Mouse (Mus musculus) kidney, postnatal 14 days (tissue): ENCODE results near the gene Fut11.

ENCODE experiments used
- DNase-seq: peaks from one replicate; pipeline ENCODE4 v3.0.0; 2022; ENCODE audit warnings: mixed read lengths

Gene Fut11

DNA sequence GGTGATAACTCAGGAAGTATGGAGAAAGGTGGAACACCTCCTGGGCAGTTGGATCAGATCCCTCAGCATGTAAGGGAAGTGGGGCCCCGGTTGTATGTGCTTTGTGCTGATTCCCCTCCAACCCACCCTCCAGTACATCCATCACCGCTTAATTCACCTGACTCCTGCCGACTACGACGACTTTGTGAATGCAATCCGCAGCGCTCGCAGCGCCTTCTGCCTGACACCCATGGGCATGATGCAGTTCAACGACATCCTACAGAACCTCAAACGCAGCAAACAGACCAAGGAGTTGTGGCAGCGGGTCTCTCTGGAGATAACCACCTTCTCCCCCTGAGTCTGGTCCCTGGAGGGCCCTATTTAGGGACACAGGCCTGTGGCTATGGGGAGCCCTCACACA lies 28.2 kb downstream of the Fut11 start:
- no peak for DNase-seq

DNA sequence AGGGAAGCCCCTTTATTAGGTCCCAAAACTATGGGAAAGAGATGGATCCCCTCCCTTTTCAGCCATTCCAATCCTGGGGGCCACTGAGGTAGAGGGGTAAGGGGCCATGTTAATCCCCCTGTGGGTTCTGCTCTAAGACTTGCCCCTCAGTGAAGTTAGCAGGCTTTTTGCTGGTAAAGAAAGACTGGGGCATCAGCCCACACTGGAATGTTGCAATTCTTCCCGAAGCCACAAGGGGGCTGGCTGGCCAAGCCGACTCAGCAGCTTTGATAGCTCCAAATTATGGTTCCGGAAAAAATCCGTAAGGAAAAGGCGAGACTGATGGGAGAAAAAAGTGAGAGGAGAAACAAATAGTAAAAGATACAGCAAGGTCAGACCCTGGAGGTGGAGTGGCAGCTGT lies 29.3 kb downstream of the Fut11 start:
- DNase-seq, result peak; percentile 74

DNA sequence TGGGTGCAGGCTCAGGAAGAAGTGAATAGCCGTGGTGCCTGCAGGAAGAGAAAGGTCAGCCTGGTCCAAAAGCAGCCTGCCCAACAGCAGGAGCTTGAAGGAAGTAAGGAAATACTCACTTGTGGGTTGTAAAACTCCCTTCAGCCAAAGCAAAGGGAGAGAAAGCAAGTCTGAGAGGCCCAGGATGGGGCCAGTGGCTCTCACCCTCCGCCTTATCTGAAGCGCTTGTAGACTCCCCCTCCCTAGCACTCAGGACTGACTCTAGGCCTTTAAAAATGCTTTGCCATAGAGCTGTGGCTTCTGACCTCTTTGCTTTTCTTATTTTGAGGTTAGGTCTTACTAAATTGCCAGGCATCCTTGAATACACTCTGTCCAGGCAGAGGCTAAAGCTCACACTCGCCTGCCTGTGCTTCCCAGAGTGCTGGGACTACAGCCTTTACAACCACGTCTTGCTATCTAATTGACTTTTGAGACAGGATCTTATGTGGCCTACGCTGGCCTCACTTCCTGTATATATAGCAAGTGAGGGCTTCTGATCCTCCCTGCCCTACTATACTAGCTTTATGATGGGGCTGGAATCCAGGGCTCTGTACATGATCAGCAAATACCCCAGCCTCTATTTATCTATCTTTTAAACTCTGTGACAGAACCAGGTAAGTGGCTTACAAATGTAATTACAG lies 31.0 kb downstream of the Fut11 start:
- DNase-seq, result no peak

DNA sequence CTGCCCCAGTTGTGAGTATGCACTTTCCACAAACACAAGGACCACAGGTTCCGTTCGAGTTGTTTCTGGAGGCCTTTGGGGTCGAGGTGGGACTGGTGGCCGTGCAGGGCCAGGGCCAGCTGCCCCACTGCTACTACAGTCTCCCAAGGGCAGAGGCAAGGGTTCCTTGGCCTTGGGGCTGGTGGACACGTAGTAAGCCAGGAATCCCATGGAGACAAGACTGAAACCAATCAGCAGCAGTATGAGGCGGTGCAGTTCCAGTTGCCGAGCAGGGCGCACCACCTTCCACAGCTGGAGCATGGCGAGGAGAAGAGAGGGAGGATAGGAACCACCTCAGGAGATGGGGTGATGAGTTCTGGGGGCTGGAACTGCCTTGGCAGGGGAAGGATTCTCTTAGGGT lies 35.1 kb downstream of the Fut11 start:
- no peak for DNase-seq

- DNase-seq, result no peak
These were observed 36.3 kb downstream of the Fut11 start for GRCm38 (mm10) chr14:20730853-20731602.

GRCm38 (mm10) chr14:20733041-20733951 lies 38.5 kb downstream of the Fut11 start:
- DNase-seq, result peak; percentile 28

DNA sequence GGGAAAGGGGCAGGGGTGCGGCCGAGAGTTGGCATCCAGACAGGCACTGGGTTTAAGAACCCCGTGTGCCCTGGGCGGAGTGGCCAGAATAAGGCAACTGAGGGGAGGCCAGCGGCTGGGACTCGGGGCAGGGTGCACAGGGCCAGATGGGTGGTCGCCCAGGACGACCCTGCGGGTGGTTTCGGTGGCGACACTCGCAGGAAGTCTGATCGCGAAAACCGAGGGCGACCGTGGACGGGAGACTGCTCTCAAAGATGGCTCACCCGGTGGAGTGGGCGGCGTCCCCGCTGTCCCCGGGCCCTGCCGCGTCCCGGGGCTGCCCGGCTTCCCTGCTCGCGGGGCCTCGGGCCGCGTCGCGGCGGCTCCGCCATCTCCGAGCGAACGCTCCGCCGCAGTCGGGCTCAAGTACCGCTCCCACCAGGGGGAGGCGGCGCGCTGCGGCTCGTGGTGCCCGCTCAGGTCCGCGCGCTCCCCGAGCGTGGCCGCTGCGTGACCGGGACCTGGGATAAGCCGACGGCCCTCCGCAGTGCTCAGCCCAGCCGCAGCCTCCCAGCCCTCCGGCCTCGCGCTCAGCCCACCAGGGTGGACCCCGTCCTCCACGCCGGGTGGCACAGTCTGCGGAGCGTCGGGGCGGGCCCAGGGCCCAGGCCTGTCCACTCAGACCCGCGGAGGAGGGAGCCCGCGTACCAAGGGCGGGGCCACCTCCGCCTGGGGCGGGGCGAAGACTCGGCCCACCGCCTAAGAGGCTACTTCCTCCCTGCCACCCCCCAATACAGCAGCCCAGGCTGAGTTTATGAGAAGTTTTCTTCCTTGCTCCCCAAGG lies 39.4 kb downstream of the Fut11 start, which contains the start of gene Ndst2:
Gene Ndst2, minus strand, starts transcription at position 611 of the 823 bp plus-strand sequence.
- DNase-seq, result peak; percentile 93

- no peak for DNase-seq
These were observed 40.3 kb downstream of the Fut11 start for GRCm38 (mm10) chr14:20735052-20735451.

DNA sequence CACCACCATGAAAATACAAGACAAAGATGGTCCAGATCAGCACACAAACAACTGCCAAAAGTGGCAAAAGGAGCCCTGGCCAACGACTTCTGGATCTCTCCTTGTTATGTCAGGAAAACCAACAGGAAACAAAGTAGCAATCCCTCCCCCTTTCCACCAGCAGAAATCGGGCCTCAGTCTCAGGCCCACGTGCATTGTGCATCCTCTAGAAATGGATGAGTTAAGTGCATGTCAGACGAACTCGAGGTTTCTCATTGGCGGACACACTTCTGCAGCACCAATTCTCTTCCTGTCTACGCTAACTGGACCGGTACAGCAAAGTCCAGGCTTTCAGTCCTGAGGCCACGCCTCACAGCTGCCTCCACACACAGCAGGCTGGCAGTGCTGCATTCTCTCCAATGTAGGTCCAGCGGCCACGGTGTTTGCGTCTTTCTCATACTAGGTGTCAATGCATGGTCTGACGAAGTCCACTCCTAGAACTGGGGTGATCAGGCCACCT lies 41.2 kb downstream of the Fut11 start:
- DNase-seq, result no peak

DNA sequence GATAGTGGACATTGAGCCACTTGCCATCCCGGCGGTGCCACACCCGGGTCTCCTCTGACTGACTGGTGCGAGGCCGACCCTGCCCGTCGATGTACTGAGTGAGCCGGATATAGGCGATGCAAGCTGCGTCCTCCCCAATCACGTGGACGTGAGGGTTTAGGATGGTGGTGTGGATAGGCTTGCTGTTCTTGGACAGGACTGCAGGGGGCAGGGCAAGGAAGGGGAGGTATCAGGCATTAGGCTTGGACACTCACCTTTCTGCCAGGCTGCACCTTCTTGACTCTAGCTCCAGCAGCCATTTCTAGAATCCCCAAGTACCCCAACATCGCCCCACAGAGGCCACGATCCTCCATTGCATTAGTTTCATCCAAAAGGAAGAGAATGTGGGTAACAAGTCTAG lies 42.5 kb downstream of the Fut11 start:
- DNase-seq, result peak; percentile 67

GRCm38 (mm10) chr14:20738511-20738910 lies 43.7 kb downstream of the Fut11 start:
- DNase-seq, result no peak

- no peak for DNase-seq
These were observed 46.5 kb downstream of the Fut11 start for GRCm38 (mm10) chr14:20741301-20741700.

DNA sequence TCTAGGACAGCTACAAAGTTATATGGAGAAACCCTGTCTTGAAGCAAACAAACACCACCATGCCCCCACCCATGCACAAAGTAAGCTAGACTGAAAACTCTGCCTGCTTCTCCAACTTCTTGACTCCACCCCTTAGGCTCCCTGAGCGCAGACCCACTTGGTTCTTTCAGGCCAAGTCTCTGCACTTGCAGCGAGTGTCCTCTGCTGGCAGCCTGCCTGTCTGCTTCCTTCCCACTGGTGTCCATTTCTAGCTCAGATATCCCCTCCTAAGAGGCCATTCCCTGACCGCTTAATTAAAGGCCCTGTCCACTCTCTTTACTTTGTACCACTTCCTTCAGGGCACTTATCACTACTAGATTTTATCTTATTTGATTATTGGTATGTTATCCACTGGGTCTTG lies 48.8 kb downstream of the Fut11 start:
- peak; percentile 59 for DNase-seq

DNA sequence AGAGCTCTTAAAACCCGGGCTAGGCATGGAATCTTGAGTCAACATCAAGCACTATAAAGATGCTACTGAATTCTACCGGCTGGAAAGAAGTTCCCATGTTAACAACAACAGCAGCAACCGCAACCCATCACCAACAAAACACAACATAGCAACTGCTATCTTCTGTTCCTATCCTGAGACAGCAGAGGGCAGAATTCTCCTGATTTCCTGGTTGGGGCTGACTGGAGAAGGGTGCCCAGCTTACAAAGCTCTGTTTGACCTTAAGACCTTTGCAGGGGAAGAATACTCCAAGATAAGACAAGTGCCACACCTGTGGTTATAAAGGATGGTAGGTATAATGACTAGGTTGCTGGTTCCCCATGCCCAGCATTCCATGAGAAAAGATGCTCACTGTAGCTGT lies 52.2 kb downstream of the Fut11 start:
- DNase-seq, result no peak

- DNase-seq, result no peak
These were observed 53.6 kb downstream of the Fut11 start for GRCm38 (mm10) chr14:20748388-20748787.

DNA sequence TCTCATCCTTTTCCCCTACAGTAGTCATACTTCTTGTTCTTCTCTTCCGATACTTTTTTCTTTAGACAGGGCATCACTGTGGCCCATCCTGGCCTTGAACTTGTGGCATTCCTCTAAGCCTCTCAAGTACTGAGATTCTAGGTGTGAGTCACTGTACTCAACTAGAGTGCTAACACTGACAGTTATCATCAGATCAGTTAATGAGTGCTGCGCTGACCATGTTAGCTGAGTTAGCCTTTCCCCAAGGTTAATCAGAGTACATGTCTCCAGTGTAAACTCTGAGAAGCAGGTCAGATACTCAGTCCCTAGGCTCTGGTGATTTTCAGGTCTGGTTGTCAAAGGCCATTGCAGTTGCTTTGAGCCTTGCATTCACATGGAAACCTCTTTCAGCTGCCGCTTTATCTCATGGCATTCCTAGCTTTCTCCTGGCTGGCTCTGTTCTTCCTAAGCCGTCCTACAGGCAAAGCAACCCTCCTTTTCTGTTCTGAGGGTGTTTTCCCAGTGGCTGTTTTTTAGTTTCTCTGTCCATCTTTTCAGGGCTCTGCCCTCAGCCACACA lies 54.8 kb downstream of the Fut11 start:
- DNase-seq, result no peak

- DNase-seq, result no peak
These were observed 55.7 kb downstream of the Fut11 start for GRCm38 (mm10) chr14:20750503-20750902.
